Mouse (Mus musculus) bone marrow, adult 2 months (tissue): ENCODE data around the gene Gadl1. TPM values are rescaled to one million over a fixed set of nuclear protein-coding genes. Genes with fewer than 3 reads are reported as not detected.

Source experiments
- H3K27ac ChIP-seq: fragments of 200-500 bp; 2 replicates; pipeline ENCODE4 v1.5.1; 2012; ENCODE audit warnings: low read depth, mild to moderate bottlenecking, control low read depth, inconsistent platforms, low read length; ENCODE audit not compliant: control insufficient read depth, poor library complexity, insufficient read depth
- H3K4me1 ChIP-seq: fragments of 200-500 bp; 2 replicates; pipeline ENCODE4 v1.6.1; 2011; ENCODE audit warnings: low read length; ENCODE audit not compliant: control insufficient read depth, insufficient read depth
- H3K4me3 ChIP-seq: fragments of 200-500 bp; replicated peaks from 2 replicates; pipeline ENCODE3; 2011; ENCODE audit warnings: mild to moderate bottlenecking, low read depth, low read length, control low read depth; ENCODE audit not compliant: control insufficient read depth
- CTCF ChIP-seq: fragments of 200-500 bp; IDR thresholded peaks from 2 replicates; pipeline ENCODE4 v1.5.1; 2011; ENCODE audit warnings: low read length, control low read depth; ENCODE audit not compliant: control insufficient read depth, insufficient read depth
- POLR2A ChIP-seq: fragments of 200-500 bp; IDR thresholded peaks from 2 replicates; pipeline ENCODE4 v1.6.1; 2011; ENCODE audit warnings: low read depth, mild to moderate bottlenecking, control low read depth, low read length, borderline replicate concordance; ENCODE audit not compliant: control insufficient read depth
- WGBS: fragments of 180-500 bp; shearing (Covaris S2); methylation state at CpG from one replicate; pipeline ENCODE4 v1.1.7; 2018; 5-methylcytosine and 5-hydroxymethylcytosine counted together
- polyA plus RNA-seq: library from polyadenylated mRNA; stranded (reverse); fragments of >200 nt; gene quantifications from 2 replicates; pipeline ENCODE4 v1.2.4, GENCODE M21; 2011; ENCODE audit warnings: low replicate concordance; ENCODE audit not compliant: missing spikeins, insufficient read depth, insufficient read length

Gene Gadl1
- polyA plus RNA-seq, 1 experiment, result not detected

DNA sequence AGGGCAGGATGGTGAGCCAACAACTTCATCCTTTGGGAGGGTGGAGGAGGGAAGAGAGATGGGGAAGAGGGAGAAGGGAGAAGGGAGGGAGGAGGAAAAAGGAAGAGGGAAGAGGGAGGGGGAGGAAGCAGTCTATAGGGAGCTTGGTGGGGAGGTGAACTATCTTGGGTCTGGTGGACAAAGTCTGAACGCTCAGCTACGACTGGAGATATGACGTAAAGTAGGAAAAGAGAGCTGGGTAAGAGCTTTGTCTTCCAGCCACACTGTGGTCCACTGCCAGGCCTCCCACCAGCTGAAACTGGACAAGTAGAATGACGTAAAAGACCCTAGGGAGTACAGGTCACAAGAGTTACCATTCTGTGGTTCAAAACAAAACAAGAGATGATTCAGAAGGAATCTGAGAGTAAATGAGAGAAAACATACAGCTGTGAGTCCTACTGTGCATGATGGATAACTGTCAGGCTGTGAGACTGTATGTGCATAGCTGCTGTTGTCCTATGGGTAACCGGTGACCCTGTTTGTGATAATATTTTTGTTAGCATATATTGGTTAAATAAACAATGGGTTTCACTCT lies 26.5 kb upstream of the Gadl1 start:
- no peak overlapping the region for H3K4me3 ChIP-seq
- WGBS, result 79% methylated on average over 5 of the region's 5 CpGs

DNA sequence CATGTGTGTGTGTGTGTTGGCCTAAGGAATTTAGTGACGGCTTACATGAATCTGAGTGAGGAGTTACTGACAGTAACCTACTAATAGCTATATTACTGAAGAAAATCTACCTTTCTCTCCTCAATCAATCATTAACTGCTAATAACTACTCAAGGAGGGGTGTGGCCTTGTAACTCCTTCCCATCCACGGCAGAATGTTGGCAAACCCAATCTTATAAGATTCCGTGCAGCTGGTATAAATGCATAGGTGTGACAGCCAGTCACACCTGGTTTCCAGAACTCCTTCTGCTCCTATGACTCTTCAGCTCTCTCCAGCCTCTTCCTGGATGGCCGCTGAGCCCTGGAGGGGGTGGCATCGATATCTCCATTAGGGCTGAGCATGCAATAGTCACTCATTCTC lies 25.8 kb upstream of the Gadl1 start:
- TF ChIP-seq POLR2A (no peak), CTCF (no peak)
- Histone ChIP-seq H3K4me1 (no peaks in the 10 kb centered on the region; the same call in 1 of the 2 replicates), H3K27ac (no peak overlapping the region), H3K4me3 (no peak overlapping the region)
- 90% methylated on average over 5 of the region's 5 CpGs for WGBS

More for the DNA sequence above, 26.5 kb upstream of the Gadl1 start:
- no peak for TF ChIP-seq CTCF
- TF ChIP-seq POLR2A, result no peak
- Histone ChIP-seq H3K4me1 (no peaks in the 10 kb centered on the region; the same call in 1 of the 2 replicates), H3K27ac (no peak overlapping the region)

- TF ChIP-seq CTCF (no peak), POLR2A (no peak)
- WGBS, result 66% methylated on average over 5 of the region's 5 CpGs
- H3K4me3 ChIP-seq, result no peak overlapping the region
- H3K27ac ChIP-seq, result no peak overlapping the region
- H3K4me1 ChIP-seq, result no peaks in the 10 kb centered on the region; the same call in 1 of the 2 replicates
Observed at GRCm38 (mm10) chr9:115887571-115887970, 21.7 kb upstream of the Gadl1 start.

GRCm38 (mm10) chr9:115893131-115893530 lies 16.1 kb upstream of the Gadl1 start:
- no peak overlapping the region for H3K4me3 ChIP-seq
- H3K4me1 ChIP-seq, result no peaks in the 10 kb centered on the region
- TF ChIP-seq POLR2A (no peak), CTCF (no peak)
- H3K27ac ChIP-seq, result no peak overlapping the region
- 76% methylated on average over 4 of the region's 4 CpGs for WGBS

DNA sequence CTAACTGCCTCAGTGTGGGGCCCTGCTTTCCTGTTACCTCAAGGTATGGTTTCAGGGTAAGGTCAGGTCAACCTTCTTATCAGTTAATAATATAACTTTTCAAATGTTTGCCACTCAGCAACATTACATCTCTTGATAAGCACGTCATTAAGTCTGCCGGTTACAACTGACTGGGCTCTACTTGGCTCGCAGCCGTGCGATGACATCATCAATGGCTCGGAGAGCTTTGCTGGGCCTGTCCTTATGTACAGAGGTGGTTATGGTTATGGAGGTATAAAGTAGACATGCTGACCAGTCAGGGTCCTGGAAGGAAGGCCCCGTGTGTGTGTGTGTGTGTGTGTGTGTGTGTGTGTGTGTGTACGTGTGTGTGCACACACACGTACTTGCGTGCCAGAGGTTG lies 15.3 kb upstream of the Gadl1 start:
- WGBS, result 89% methylated on average over 10 of the region's 10 CpGs
- no peak for TF ChIP-seq CTCF
- no peak for TF ChIP-seq POLR2A
- H3K4me3 ChIP-seq, result no peak overlapping the region

DNA sequence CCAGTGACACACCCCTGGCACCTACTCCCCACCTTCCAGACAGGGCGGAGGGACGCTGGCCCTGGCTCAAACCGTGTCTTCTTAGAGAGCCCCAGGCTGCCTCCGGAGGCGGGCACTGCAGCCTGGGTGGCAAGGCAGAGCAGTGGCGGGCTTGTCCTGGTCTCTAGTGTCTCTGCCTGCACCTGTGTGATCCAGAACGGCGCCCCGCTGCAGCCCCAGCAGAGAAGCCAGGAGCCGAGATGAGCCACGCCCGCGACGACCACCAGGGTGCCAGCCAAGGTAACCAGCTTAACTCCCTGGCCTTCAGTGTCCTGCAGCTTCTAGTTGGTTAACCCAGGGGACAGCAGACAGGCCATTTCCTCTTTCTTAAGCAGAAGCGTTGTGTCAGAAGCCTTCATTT lies 930 bp upstream of the Gadl1 start:
- no peak overlapping the region for H3K4me3 ChIP-seq
- TF ChIP-seq POLR2A, result no peak
- TF ChIP-seq CTCF, result no peak
- H3K27ac ChIP-seq, result no peak overlapping the region
- WGBS, result 14% methylated on average over 15 of the region's 15 CpGs
- no peaks in the 10 kb centered on the region for H3K4me1 ChIP-seq

More for the DNA sequence above, 15.3 kb upstream of the Gadl1 start:
- Histone ChIP-seq H3K4me1 (no peaks in the 10 kb centered on the region), H3K27ac (no peak overlapping the region)

DNA sequence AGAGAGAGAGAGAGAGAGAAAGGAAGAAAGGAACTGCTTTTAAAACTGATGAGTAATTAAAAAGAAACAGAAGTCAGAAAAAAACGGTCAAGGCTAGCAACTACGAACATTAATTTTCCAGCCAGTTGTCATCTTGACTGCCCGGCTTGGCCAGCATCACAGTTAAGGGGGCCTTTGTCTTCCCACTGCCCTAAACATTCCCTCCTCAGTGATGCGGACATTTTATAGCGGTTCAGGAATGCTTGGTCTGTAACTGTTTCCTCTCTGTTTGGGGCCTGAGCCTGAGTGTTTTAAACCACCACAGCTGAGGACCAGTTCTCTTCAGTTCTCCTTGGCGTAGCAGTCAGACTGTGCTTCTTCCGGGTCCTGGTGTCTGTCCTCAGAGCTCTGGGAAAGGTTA lies 4.8 kb downstream of the Gadl1 start:
- H3K4me3 ChIP-seq, result no peak overlapping the region
- TF ChIP-seq POLR2A, result no peak
- TF ChIP-seq CTCF, result no peak
- WGBS, result 66% methylated on average over 7 of the region's 7 CpGs
- H3K4me1 ChIP-seq, result no peaks in the 10 kb centered on the region
- no peak overlapping the region for H3K27ac ChIP-seq

DNA sequence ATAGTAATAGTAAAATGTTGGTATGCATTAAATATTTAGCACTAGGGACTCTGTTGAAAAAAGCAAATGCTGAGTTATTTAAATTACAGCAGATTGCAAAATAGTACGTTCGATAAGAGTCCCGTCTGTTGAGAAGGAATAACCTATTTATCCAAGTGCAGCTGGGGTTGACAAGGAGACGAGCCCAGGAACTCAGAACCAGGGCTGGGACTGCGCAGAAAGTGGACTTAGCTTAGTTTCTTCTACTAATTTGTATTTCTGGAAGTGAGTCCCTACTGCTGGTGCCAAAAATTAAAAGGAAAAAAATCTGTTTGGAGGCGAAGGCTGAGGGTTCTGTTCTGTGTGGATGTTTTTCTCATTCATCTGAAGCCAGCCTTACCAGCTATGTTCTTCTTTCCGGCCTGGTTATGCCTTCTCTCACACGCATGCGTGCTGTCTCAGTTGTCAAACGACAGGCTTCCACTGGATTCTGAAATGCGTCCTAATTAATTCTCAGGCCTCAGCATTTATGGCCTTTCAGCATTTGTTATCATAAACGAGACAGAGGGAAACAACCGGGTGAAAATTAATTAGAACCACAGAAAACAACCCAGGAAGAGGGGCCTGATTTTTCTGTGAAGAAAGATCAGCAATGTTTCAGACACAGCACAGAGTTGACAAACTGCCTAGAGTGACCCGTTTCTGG lies 6.5 kb downstream of the Gadl1 start:
- H3K27ac ChIP-seq, result no peak overlapping the region
- TF ChIP-seq POLR2A (no peak), CTCF (no peak)
- no peaks in the 10 kb centered on the region for H3K4me1 ChIP-seq
- H3K4me3 ChIP-seq, result no peak overlapping the region
- 86% methylated on average over 14 of the region's 14 CpGs for WGBS
